Mouse (Mus musculus) kidney, adult 9 months (tissue): ENCODE results near the gene H2afx.
"Not testable (repeated sequence)": the region's sequence is repeated elsewhere in the genome, so short reads cannot be mapped to it uniquely, and the experiment has no call there.

Source experiments
- DNase-seq: peaks from one replicate; pipeline ENCODE4 v3.0.0; 2022

Gene H2afx

GRCm38 (mm10) chr9:44319105-44319886, 15.2 kb upstream of the H2afx start:
- DNase-seq: no peak

GRCm38 (mm10) chr9:44319887-44320798, 14.4 kb upstream of the H2afx start, which contains the start of gene C2cd2l:
TSS of gene C2cd2l (minus strand) at chr9:44320285.
- peak; percentile 95 for DNase-seq

DNA sequence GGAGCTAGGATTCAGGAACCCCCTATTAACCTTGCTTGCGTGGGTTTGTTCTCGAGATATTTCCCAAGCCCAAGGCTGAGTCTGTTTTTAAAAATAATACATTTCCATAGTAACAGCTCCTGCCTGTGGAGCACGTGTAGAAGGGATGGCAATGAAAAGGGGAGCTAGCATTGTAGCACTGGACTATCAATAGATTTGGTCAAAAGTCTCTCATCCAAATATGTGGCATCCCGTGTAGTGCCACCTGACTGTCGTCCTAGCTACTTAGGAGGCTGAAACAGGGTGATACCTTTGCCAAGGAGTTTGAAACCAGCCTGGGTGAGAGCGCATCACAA, 13.7 kb upstream of the H2afx start:
- no peak for DNase-seq

- DNase-seq: not testable (repeated sequence)
Measured at GRCm38 (mm10) chr9:44323656-44324055, 10.8 kb upstream of the H2afx start.

DNA sequence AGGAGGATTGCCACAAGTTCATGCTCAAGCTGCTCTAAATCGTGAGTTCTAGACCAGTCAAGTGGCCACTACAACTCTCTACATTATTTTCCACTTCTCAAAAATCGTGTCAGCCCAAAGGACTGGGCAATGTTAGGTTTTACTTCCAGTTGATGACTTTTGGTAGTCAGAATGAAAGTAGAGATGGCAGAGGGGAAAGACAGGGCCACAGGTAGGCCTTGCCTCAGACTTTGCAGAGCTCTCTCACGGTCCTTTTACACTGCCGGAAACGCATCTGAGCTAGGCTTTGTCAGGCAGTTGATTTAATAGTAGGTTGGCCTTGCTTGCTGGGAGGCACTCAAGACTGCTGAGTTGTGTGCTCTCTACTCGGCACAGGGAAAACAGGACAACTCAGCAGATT, 10.3 kb upstream of the H2afx start:
- no peak for DNase-seq

DNA sequence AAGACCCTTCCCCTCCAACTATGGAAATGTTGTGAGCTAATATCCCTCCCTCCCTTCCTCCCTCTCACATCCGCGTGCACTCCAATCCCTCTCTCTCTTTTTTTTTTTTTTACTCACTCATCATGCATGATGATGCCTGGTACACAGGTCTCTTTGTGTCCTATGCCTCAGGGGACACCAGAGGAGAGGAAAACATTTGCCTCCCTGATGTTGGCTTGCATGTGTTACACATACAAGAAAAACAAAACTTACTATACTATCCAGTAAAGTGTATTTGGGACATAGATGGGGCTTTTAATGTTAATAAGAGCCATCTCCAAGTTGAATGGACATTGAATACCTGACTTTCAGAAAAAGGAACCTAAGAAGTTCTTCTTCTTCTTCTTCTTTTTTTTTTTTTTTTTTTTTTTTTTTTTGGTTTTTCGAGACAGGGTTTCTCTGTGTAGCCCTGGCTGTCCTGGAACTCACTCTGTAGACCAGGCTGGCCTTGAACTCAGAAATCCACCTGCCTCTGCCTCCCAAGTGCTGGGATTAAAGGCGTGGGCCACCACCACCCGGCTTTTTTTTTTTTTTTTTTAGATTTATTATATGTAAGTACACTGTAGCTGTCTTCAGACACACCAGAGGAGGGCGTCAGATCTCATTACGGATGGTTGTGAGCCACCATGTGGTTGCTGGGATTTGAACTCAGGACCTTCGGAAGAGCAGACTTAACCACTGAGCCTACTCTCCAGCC, 9.3 kb upstream of the H2afx start:
- not testable (repeated sequence) for DNase-seq

- DNase-seq: no peak
Measured at GRCm38 (mm10) chr9:44325768-44326370, 8.6 kb upstream of the H2afx start, which contains the start of gene Dpagt1. TSS of gene Dpagt1 (plus strand) at chr9:44326019.

GRCm38 (mm10) chr9:44326371-44327063, 8.0 kb upstream of the H2afx start:
- DNase-seq: peak; percentile 94

GRCm38 (mm10) chr9:44327064-44327711, 7.3 kb upstream of the H2afx start:
- no peak for DNase-seq

DNA sequence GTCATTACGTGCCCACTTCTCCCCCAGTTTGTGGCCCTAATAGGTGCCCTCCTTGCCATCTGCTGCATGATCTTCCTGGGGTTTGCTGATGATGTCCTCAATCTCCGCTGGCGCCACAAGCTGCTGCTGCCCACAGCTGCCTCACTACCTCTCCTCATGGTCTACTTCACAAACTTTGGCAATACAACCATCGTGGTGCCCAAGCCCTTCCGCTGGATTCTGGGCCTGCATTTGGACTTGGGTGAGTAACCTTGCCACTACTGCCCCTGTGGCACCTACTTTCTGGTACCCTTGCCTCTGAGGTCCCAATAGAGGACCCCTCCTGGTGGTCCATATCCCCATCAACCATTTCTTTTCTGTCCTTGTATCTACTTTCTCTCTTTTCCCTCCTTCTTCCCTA, 6.6 kb upstream of the H2afx start:
- DNase-seq: no peak

DNA sequence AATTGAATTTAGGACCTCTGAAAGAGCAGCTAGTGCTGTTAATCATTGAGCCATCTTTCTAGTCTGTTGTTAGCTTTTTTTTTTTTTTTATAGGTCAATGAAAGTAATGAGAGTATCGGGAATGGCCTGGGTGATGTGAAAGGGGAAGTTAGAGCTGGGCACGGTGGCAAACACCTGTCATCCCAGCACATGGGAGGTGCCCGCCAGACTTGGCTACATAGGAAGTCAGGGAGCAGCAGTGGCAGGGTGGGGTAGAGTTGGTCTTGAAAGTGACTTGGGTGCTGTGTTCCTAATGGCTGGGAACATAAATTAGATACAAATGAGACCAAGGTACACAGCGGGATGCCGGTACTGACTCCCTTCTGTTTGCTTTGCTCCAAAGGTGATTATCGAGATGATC, 3.8 kb upstream of the H2afx start:
- no peak for DNase-seq

GRCm38 (mm10) chr9:44332918-44333638, 1.4 kb upstream of the H2afx start:
- no peak for DNase-seq

DNA sequence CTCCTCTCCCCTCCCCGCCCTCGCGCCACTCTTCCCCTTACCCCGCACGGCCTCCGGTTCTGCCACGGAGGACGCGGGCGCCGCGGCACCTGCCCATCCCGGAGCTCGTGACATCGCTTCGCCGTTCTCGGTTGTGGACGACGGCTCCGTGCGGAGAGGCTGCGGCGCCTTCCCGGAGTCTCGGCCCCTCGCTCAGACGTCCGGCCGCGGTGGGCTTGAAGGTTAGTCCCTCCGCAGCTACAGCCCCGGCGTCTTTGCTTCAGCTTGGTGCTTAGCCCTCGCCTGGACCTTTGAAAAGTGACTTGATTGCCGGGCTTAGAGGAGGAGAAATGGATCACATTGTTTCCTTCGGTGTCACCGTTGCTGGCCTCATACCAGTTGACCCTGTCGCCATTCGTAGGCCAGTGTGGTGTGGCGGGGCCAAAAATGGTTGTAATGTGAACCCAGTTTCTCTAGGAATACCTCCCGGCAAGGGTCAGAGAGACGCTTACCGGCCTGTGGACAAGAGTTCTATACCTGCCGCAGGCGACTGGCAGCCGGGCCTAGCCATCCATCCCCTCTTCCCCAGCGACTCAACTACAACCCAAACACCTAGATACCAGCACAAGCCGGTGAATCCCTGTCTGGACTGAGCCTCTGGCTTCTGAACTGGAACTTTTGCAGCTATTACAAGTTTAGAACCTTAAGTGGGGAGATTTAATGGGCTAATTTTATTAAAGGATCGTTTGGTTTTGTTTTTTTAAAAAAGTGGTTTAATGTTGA, 1.0 kb downstream of the H2afx start:
- DNase-seq: no peak

- DNase-seq: no peak
Measured at GRCm38 (mm10) chr9:44336093-44336406, 1.6 kb downstream of the H2afx start.

- DNase-seq: not testable (repeated sequence)
Measured at GRCm38 (mm10) chr9:44336513-44336912, 2.0 kb downstream of the H2afx start.

GRCm38 (mm10) chr9:44336964-44337363, 2.5 kb downstream of the H2afx start:
- no peak for DNase-seq

DNA sequence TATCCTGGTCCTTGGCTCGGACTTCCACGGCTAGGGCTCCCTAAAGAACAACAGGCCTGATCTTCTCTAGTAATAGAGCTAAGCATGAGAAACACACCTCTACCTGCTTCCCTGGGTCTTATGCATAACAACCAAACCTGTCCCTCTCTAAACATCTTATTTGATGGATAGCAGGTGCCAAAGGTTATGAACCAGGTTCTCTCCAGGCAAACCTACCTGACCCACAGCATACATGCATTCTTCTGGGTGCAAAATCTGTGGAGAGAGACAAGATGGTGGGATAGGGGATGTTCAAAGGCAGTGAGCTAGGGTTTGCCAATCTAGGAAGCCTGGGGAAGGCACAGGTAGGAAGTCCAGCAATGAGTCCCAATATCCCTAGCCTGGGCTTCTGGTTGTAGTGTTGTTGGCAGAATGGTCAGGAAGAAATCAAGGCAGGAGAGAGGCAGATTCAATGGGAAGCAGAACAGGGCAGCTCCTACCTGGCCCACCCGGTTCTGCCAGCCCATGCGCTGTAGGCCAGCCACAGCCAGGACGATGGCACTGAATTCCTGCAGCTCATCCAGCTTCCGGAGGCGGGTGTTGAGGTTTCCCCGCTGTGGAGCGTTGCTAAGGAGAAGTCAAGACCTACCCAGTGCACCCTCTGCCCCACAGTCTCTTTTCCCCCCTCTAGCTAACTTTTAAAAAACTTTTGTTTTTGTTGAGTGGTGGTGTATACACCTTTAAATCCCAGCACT, 3.1 kb downstream of the H2afx start:
- DNase-seq: no peak

DNA sequence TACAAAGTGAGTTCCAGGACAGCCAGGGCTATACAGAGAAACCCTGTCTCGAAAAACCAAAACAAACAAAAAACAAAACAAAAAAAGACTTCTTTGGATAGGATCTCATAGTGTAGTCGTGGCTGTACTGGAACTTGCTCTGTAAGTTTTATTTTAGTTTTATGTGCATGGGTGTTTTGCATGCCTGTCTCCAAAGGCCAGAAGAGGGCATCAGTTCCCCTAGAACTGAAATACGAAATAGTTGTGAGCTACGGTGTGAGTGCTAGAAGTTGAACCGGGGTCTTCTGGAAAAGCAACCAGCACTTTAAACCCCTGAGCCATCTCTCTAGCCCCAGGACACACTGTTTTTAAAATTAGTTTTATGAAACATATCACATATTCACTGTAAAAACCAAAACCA, 4.1 kb downstream of the H2afx start:
- DNase-seq: no peak

- DNase-seq: no peak
Measured at GRCm38 (mm10) chr9:44341487-44341886, 7.0 kb downstream of the H2afx start.

GRCm38 (mm10) chr9:44342173-44342572, 7.7 kb downstream of the H2afx start:
- no peak for DNase-seq
